Mouse (Mus musculus): ENCODE results near the gene Rsad2.

- TF ChIP-seq CTCF (IDR thresholded peaks at IDR 0.05; ENCODE audit: borderline replicate concordance, insufficient read depth, low read depth, low read length) = no peak
- no peak for TF ChIP-seq POLR2A (IDR thresholded peaks at IDR 0.05; ENCODE audit: borderline replicate concordance, insufficient read depth, low read length)
Measured at GRCm38 (mm10) chr12:26489942-26490341, 33.7 kb upstream of the Rsad2 start.

Measured in cerebellum, adult 2 months (tissue).